Mouse (Mus musculus) testis, postnatal 14 days (tissue): ENCODE results near the gene Hoxa11.

Experiments
- DNase-seq: peaks from one replicate; pipeline ENCODE4 v3.0.0; 2021; ENCODE audit warnings: low spot score

The Hoxa11 gene

GRCm38 (mm10) chr6:52247766-52248637 is 2.4 kb upstream of the Hoxa11 start:
- DNase-seq: no peak

- DNase-seq: no peak
Measured at GRCm38 (mm10) chr6:52246916-52247315, 1.3 kb upstream of the Hoxa11 start.

GRCm38 (mm10) chr6:52246403-52246803 is 793 bp upstream of the Hoxa11 start:
- DNase-seq: no peak

- no peak for DNase-seq
Measured at GRCm38 (mm10) chr6:52245040-52245756, 412 bp downstream of the Hoxa11 start.

GRCm38 (mm10) chr6:52244471-52245039 is 1.1 kb downstream of the Hoxa11 start:
- no peak for DNase-seq

- no peak for DNase-seq
Measured at GRCm38 (mm10) chr6:52243681-52244121, 1.9 kb downstream of the Hoxa11 start.

GRCm38 (mm10) chr6:52242801-52243332 is 2.7 kb downstream of the Hoxa11 start:
- DNase-seq: no peak

- DNase-seq: no peak
Measured at GRCm38 (mm10) chr6:52241001-52241621, 4.5 kb downstream of the Hoxa11 start.

- peak; percentile 78 for DNase-seq
Measured at GRCm38 (mm10) chr6:52240389-52241000, 5.1 kb downstream of the Hoxa11 start, which contains the start of gene Hoxa10. Gene Hoxa10 (minus strand): TSS chr6:52240854.

GRCm38 (mm10) chr6:52239625-52240388 is 5.8 kb downstream of the Hoxa11 start:
- no peak for DNase-seq

GRCm38 (mm10) chr6:52238976-52239375 is 6.6 kb downstream of the Hoxa11 start:
- DNase-seq: no peak

GRCm38 (mm10) chr6:52238155-52238545 is 7.5 kb downstream of the Hoxa11 start:
- no peak for DNase-seq

- DNase-seq: no peak
Measured at GRCm38 (mm10) chr6:52237346-52238154, 8.1 kb downstream of the Hoxa11 start.

- DNase-seq: no peak
Measured at GRCm38 (mm10) chr6:52236806-52237205, 8.8 kb downstream of the Hoxa11 start.

GRCm38 (mm10) chr6:52235866-52236265 is 9.7 kb downstream of the Hoxa11 start:
- DNase-seq: no peak

- no peak for DNase-seq
Measured at GRCm38 (mm10) chr6:52235267-52235666, 10.3 kb downstream of the Hoxa11 start.

- DNase-seq: no peak
Measured at GRCm38 (mm10) chr6:52234428-52235140, 11.0 kb downstream of the Hoxa11 start.

- DNase-seq: no peak
Measured at GRCm38 (mm10) chr6:52233546-52234427, 11.8 kb downstream of the Hoxa11 start.
